Mouse (Mus musculus) cerebellum, adult 2 months (tissue): ENCODE data around the gene Tcf15. TPM values are rescaled to one million over a fixed set of nuclear protein-coding genes. Genes with fewer than 3 reads are reported as not detected.

ENCODE experiments used
- DNase-seq, 2 experiments: peaks; one replicate each; pipeline ENCODE4 v3.0.0; 2021
- H3K27ac ChIP-seq: fragments of 200-500 bp; 2 replicates; pipeline ENCODE4 v1.5.1; 2012; ENCODE audit warnings: low read length, control low read depth, inconsistent platforms; ENCODE audit not compliant: insufficient read depth
- H3K27me3 ChIP-seq: fragments of 200-500 bp; 2 replicates; pipeline ENCODE4 v1.6.1; 2012; ENCODE audit warnings: inconsistent platforms, mild to moderate bottlenecking, low read length, moderate library complexity; ENCODE audit not compliant: control insufficient read depth, insufficient read depth
- H3K4me1 ChIP-seq: fragments of 200-500 bp; 2 replicates; pipeline ENCODE4 v1.6.1; 2011; ENCODE audit warnings: low read length; ENCODE audit not compliant: control insufficient read depth, insufficient read depth
- H3K4me3 ChIP-seq: fragments of 200-500 bp; replicated peaks from 2 replicates; pipeline ENCODE3; 2011; ENCODE audit warnings: mild to moderate bottlenecking, low read depth, low read length, control low read depth; ENCODE audit not compliant: insufficient read depth
- CTCF ChIP-seq: fragments of 200-500 bp; IDR thresholded peaks from 2 replicates; pipeline ENCODE4 v1.5.1; 2011; ENCODE audit warnings: low read depth, mild to moderate bottlenecking, control low read depth, low read length, moderate library complexity, borderline replicate concordance; ENCODE audit not compliant: insufficient read depth
- POLR2A ChIP-seq: fragments of 200-500 bp; IDR thresholded peaks from 2 replicates; pipeline ENCODE4 v1.6.1; 2011; ENCODE audit warnings: low read length, control low read depth, borderline replicate concordance; ENCODE audit not compliant: insufficient read depth
- WGBS: fragments of 180-500 bp; shearing (Covaris S2); methylation state at CpG from one replicate; pipeline ENCODE4 v1.1.7; 2018; 5-methylcytosine and 5-hydroxymethylcytosine counted together
- polyA plus RNA-seq: library from polyadenylated mRNA; depleted of rRNA; stranded (reverse); fragments of >200 nt; gene quantifications from 2 replicates; pipeline ENCODE4 v1.2.3, GENCODE M21; 2012

Tcf15 gene
- polyA plus RNA-seq, 1 experiment, result 2.6 TPM

DNA sequence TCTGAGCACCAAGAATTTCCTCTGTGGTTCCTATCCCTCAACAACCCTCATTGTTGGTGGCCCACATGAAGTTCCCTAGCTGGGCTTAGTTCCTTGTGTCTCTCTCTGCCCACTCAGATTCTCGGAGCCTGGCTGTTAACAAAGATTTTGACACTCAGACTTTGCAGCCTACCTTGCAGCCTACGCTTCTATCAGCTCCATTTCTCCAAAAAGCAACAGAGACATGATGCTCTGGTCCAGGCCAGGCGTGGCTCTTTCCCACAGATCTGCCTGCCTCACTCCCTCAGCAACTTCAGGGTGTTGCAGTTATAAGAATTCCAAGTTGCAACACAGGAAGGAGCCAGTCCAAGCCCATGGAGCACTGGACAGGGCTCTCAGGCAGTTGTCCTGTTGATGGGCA, 13.6 kb upstream of the Tcf15 start:
- no peaks in the 10 kb centered on the region for H3K27me3 ChIP-seq
- TF ChIP-seq POLR2A, result no peak
- no peak for TF ChIP-seq CTCF
- DNase-seq, result no peak
- no peak overlapping the region for H3K27ac ChIP-seq
- H3K4me3 ChIP-seq, result no peak overlapping the region
- WGBS, result 88% methylated on average over 3 of the region's 3 CpGs
- no peaks in the 10 kb centered on the region; the same call in 1 of the 2 replicates for H3K4me1 ChIP-seq

DNA sequence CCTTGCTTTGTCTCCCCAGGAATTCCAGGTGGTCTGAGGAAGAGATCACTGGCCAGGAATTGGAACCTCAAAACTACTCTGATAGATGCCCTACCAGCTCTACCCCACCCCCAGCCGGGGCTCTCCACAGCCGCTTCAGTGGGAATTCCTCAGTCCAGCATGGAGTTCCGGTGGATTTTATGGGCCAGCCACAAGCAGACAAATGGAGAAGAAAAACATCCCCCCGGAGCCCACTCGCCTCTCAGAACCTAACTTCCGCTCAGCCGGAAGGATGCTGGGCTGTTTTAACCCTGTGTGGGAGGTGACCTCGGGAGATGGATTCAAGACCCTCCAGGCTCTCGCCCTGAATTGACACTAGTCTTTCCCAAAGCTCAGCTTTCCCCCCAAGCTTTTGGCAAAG, 11.3 kb upstream of the Tcf15 start:
- DNase-seq, result no peak
- H3K27me3 ChIP-seq, result no peaks in the 10 kb centered on the region
- TF ChIP-seq CTCF (no peak), POLR2A (no peak)
- H3K4me1 ChIP-seq, result no peaks in the 10 kb centered on the region; the same call in 1 of the 2 replicates
- 53% methylated on average over 9 of the region's 9 CpGs for WGBS
- H3K4me3 ChIP-seq, result no peak overlapping the region
- no peak overlapping the region for H3K27ac ChIP-seq

DNA sequence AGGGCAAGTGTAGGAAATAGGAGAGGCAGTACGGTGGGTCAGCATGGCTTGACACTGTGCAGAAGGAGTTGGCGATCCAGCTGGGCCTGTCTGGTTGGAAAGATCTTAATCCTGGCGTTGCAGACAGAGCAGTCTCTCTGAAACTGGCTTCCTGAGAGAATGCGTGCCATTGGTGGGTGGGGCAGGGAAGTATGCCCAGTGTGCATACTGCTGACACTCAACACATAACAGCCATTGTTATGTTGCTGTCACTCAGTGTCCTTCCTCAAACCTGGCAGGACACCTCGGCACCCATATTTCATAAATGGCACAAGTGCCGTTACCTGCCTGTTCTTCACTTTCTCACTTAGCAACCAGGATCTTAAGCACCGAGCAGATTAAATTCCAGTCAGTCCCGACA, 10.7 kb upstream of the Tcf15 start:
- Histone ChIP-seq H3K4me1 (no peaks in the 10 kb centered on the region; the same call in 1 of the 2 replicates), H3K27me3 (no peaks in the 10 kb centered on the region), H3K27ac (no peak overlapping the region), H3K4me3 (no peak overlapping the region)
- TF ChIP-seq POLR2A, result no peak
- DNase-seq, result no peak
- WGBS, result 62% methylated on average over 8 of the region's 8 CpGs

DNA sequence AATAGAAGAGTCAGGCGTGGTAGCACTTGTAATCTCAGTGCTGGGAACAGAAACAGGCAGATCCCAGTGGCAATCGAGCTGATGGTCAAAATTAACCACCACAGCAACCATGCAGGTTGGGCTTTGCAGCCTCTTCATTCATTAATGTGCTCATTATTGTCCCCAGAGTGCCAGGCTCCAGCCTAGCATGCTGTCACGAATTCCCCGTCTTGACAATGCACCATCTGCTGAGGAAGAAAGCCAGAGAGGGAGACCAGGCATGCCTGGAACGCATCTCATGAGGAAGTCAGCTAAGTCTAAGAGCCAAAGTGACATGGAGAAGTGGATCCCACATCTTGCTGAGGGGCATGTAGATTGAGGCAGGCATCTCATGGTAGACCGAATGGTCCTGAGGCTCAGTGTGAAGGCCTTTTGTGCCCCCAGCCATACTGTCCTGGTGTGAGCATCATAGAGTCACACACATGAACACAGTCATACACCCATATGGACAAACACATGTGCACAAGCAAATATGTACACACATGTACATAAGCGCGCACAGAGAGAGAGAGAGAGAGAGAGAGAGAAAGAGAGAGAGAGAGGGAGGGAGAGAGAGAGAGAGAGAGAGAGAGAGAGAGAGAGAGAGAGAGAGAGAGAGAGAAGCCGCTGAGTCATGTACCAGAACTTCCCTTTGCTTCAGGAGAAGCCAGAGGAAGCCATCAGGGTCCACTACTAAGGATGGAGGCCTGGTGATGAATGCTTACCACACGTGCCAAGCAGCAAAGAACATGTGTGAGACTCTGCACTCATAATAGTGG, 4.0 kb upstream of the Tcf15 start:
- DNase-seq, result peak; percentile 22 to 45
- no peak for TF ChIP-seq CTCF
- no peak for TF ChIP-seq POLR2A
- WGBS, result 43% methylated on average over 10 of the region's 10 CpGs
- Histone ChIP-seq H3K4me1 (peaks cover 7% of the 10 kb centered on the region), H3K27ac (no peak overlapping the region), H3K4me3 (no peak overlapping the region), H3K27me3 (peaks cover 3% of the 10 kb centered on the region)

DNA sequence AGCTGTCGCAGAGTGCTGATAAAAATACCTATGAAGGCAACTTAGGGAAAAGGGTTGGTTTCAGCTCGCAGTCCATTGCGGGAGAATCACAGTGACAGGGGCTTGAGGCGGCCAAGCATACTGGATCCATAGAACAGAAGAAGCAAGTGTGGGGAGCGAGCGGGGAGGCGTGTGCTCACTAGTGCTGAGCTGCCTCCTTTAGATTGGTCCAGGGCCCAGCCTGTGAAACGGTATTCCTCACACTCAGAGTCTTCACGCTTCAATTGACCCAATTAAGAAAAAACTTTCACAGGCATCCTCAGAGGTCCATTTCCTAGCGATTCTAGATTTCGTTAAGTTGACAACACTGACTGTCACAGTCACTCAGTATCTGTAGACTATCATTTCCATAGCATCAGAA, 2.4 kb upstream of the Tcf15 start:
- H3K4me3 ChIP-seq, result no peak overlapping the region
- WGBS, result 75% methylated on average over 11 of the region's 11 CpGs
- TF ChIP-seq POLR2A, result no peak
- TF ChIP-seq CTCF, result no peak
- H3K4me1 ChIP-seq, result peaks cover 7% of the 10 kb centered on the region
- no peak for DNase-seq
- no peak overlapping the region for H3K27ac ChIP-seq
- peaks cover 4% of the 10 kb centered on the region for H3K27me3 ChIP-seq

DNA sequence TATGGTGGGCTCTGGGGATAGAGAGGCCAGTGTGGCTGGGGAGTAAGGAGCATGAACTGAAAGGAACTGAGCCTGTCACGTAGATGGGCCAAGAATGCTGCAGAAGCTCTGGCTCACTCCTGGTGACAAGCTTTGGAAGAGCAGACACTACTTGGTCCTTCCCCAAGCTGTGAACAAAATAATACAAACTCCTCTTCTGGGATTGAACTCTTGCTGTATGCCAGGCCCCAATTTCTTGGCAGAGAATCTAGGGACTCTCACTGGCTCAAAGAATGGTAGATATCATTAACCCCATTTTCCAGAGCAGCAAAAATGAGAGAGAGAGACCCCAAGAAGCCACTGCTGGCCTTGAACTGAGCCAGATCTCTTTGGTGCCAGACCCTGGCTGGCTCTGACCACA, 1.9 kb upstream of the Tcf15 start:
- DNase-seq, result no peak
- no peak overlapping the region for H3K27ac ChIP-seq
- WGBS, result 87% methylated on average over 1 of the region's 1 CpGs
- peaks cover 4% of the 10 kb centered on the region for H3K27me3 ChIP-seq
- no peak overlapping the region for H3K4me3 ChIP-seq
- H3K4me1 ChIP-seq, result peaks cover 7% of the 10 kb centered on the region
- TF ChIP-seq CTCF (no peak), POLR2A (no peak)

DNA sequence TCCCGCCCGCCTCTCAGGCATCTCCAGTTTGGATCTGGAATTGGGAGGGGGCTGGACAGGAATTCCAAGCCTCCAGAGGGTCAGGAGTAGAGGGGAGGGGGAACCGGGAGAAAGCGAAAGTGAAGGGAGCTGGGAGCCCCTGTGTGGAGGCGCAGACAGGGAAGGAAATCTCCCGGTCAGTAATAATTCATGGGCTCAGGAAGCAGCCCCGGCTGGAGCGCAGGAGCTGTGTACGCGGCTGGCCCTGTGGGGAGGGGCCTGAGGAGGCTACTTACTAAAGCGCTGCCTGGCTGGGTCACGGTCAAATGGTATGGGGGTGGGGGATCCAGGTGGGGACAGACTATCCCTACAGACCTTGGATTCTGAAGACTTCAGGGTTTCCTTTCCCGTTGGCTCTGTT, 1.3 kb upstream of the Tcf15 start:
- 29% methylated on average over 13 of the region's 13 CpGs for WGBS
- TF ChIP-seq CTCF (no peak), POLR2A (no peak)
- DNase-seq, result no peak
- Histone ChIP-seq H3K4me3 (no peak overlapping the region), H3K27me3 (peaks cover 4% of the 10 kb centered on the region), H3K27ac (no peak overlapping the region), H3K4me1 (peaks cover 7% of the 10 kb centered on the region)

DNA sequence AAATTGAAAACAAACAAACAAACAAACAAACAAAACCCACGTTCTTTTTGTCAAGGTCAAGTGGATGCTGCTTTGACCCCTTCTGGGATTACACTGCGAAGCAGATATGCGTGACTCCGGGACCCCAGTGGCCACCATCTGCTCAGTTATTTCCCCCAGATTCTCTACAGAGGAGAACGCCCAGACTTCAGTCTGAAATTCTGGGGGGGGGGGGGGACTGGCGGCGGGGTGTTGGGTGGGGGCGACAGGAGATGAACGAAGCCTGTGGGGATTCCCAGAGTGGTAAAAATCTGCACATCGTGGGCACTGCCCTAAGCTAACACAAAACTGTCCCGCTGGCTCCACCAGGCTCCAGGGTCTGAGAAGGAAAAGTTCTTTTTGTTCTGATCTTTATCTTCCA, 790 bp upstream of the Tcf15 start:
- Histone ChIP-seq H3K27me3 (peaks cover 4% of the 10 kb centered on the region), H3K27ac (no peak overlapping the region), H3K4me3 (no peak overlapping the region), H3K4me1 (peaks cover 7% of the 10 kb centered on the region)
- DNase-seq, result no peak
- TF ChIP-seq CTCF (no peak), POLR2A (no peak)
- 27% methylated on average over 11 of the region's 11 CpGs for WGBS

DNA sequence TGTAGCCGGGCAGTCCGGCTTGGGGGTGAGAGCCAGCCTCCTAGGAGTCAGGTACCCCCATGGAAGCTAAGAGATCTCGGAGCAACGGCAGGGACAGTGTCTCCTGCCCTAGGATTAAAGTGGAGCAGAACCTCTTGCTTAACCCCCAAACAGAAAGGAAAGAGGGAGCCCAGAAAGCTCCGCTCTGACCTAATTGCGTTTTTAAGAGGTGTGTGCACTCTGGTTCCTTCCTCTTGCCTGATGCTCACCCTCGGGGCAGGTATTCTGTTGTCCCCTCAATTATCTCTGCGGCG, 743 bp downstream of the Tcf15 start:
- no peak for TF ChIP-seq POLR2A
- no peak for TF ChIP-seq CTCF
- Histone ChIP-seq H3K4me3 (no peak overlapping the region), H3K27me3 (peaks cover 4% of the 10 kb centered on the region), H3K4me1 (peaks cover 4% of the 10 kb centered on the region), H3K27ac (no peak overlapping the region)
- WGBS, result 42% methylated on average over 9 of the region's 9 CpGs
- no peak for DNase-seq
